In the genomic region with DNA sequence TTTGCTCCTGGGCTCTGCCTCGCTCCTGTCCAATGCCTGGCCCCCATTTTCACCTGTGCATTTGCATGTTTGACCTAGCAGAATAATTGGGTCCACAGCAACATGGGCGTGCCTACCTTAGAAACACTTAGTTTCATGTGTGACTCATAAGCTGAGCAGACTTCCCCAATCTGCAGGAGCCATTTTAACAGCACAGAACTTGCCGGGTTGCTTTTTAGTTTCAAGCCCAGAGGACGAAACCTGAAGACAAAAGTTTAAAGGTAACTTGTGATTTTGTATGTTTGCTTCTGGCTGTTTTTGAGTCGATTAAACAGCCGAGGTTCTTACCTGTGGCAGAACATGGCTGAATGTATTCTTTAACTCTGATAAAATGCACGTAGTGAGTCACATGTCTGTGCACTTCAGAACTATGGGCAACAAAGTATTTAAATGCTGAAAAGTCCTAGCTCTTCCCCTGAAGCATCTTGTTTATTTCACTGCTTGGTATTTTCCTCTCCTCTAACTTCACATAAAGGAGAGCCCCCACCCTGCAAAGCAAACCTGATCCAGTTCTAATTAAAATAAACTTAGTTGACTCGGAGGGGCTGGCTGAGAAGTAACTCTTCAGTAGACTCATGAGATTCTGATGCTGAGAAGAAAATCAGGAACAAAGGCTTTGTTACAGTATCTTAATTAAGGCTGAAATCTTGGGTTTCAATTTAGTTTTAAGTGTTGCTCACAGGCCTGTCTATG, we compare ENCODE assay signal across 9 mouse cellular contexts. TPM values are rescaled to one million over a fixed set of nuclear protein-coding genes. Genes with fewer than 3 reads are reported as not detected.
A peak's percentile ranks its signal among the peaks of the same experiment; 100 is the strongest.
DNase-seq lines count a peak whose midpoint lies in the region; ATAC-seq and TF ChIP-seq lines count a peak whose summit lies in the region.
"Had no signal": no experiment of that assay in that cellular context is flagged by ENCODE, and none has a peak within 500 bp of the region (broad histone marks: within the 10 kb centered on the region; RNA-seq: fewer than 3 reads in every experiment).

No protein-coding gene starts in this region.

- no peak overlapping the region for H3K9ac ChIP-seq in limb, embryonic 11.5 days (ENCODE audit: low read length)
- peak overlapping the region; percentile 38 for H3K9ac ChIP-seq in intestine, postnatal 0 days (ENCODE audit: low read depth, low read length)
- no peak overlapping the region for H3K9ac ChIP-seq in hindbrain, embryonic 14.5 days
- H3K9ac ChIP-seq: neural tube, embryonic 13.5 days had no signal

- WGBS in limb, embryonic 11.5 days: 77% methylated on average over 8 of the region's 8 CpGs
- 82% methylated on average over 8 of the region's 8 CpGs for WGBS in limb, embryonic 10.5 days
- 30% methylated on average over 8 of the region's 8 CpGs for WGBS in intestine, postnatal 0 days
- 82% methylated on average over 8 of the region's 8 CpGs for WGBS in hindbrain, embryonic 14.5 days

- no peaks in the 10 kb centered on the region for H3K27me3 ChIP-seq in limb, embryonic 11.5 days (ENCODE audit: control insufficient read depth, insufficient read depth, low read length)
- no peaks in the 10 kb centered on the region for H3K27me3 ChIP-seq in limb, embryonic 10.5 days (ENCODE audit: low read depth, poor library complexity, severe bottlenecking)
- no peaks in the 10 kb centered on the region for H3K27me3 ChIP-seq in intestine, postnatal 0 days (replicated peaks; ENCODE audit: control insufficient read depth, insufficient read depth, low read length)
- H3K27me3 ChIP-seq in hindbrain, embryonic 14.5 days (ENCODE audit: control insufficient read depth, insufficient read depth, low read length): no peaks in the 10 kb centered on the region
- H3K27me3 ChIP-seq: neural tube, embryonic 13.5 days had no signal

- intact Hi-C loops in gastrocnemius, postnatal 14 days (cut with DNase I; ENCODE audit: low total_unique reads): no loop called here

- no peak overlapping the region for H3K4me3 ChIP-seq in limb, embryonic 11.5 days (ENCODE audit: low read depth, low read length)
- no peak overlapping the region for H3K4me3 ChIP-seq in limb, embryonic 10.5 days
- H3K4me3 ChIP-seq in intestine, postnatal 0 days (ENCODE audit: low read depth, low read length): peak overlapping the region; percentile 31
- no peak overlapping the region for H3K4me3 ChIP-seq in hindbrain, embryonic 14.5 days (replicated peaks; ENCODE audit: low read length)
- H3K4me3 ChIP-seq: neural tube, embryonic 13.5 days had no signal

- H3K4me2 ChIP-seq in limb, embryonic 11.5 days (ENCODE audit: low read depth, severe bottlenecking): no peak overlapping the region
- H3K4me2 ChIP-seq in intestine, postnatal 0 days (replicated peaks; ENCODE audit: low read depth): peak overlapping the region; percentile 54
- no peak overlapping the region for H3K4me2 ChIP-seq in hindbrain, embryonic 14.5 days (replicated peaks)
- H3K4me2 ChIP-seq: neural tube, embryonic 13.5 days had no signal

- no peaks in the 10 kb centered on the region for H3K36me3 ChIP-seq in limb, embryonic 11.5 days (ENCODE audit: control insufficient read depth, insufficient read depth, low read length)
- H3K36me3 ChIP-seq in limb, embryonic 10.5 days: no peaks in the 10 kb centered on the region
- H3K36me3 ChIP-seq in intestine, postnatal 0 days (ENCODE audit: control insufficient read depth, insufficient read depth): no peaks in the 10 kb centered on the region
- no peaks in the 10 kb centered on the region for H3K36me3 ChIP-seq in hindbrain, embryonic 14.5 days (replicated peaks; ENCODE audit: control insufficient read depth, insufficient read depth)
- H3K36me3 ChIP-seq: neural tube, embryonic 13.5 days had no signal

- DNase-seq in limb, embryonic 11.5 days (ENCODE audit: low spot score): no peak
- no peak for DNase-seq in limb, embryonic 10.5 days (ENCODE audit: low spot score)
- DNase-seq in lung, postnatal 10 days: peak; percentile 58
- peak; percentile 12 for DNase-seq in telencephalon, adult 2 months (ENCODE audit: low read depth, low spot score)
- DNase-seq in hindbrain, embryonic 14.5 days (ENCODE audit: low spot score): no peak
- no peak for DNase-seq in gastrocnemius, postnatal 14 days
- DNase-seq in ovary, adult 18-20 months (ENCODE audit: low spot score): no peak

- H3K9me3 ChIP-seq in limb, embryonic 11.5 days (ENCODE audit: control insufficient read depth, low read length): no peaks in the 10 kb centered on the region
- no peaks in the 10 kb centered on the region for H3K9me3 ChIP-seq in limb, embryonic 10.5 days (replicated peaks)
- H3K9me3 ChIP-seq in intestine, postnatal 0 days (ENCODE audit: control insufficient read depth): no peaks in the 10 kb centered on the region
- H3K9me3 ChIP-seq in hindbrain, embryonic 14.5 days (ENCODE audit: control insufficient read depth, low read length): no peaks in the 10 kb centered on the region
- H3K9me3 ChIP-seq: neural tube, embryonic 13.5 days had no signal

- H3K27ac ChIP-seq in limb, embryonic 11.5 days (replicated peaks; ENCODE audit: low read depth, low read length): 0 out of 2 replicates have a peak overlapping the region, but pooled peaks have one; percentile 4
- H3K27ac ChIP-seq in limb, embryonic 10.5 days: no peak overlapping the region
- peak overlapping the region; percentile 83 for H3K27ac ChIP-seq in intestine, postnatal 0 days (ENCODE audit: low read depth, low read length)
- no peak overlapping the region for H3K27ac ChIP-seq in hindbrain, embryonic 14.5 days
- H3K27ac ChIP-seq: neural tube, embryonic 13.5 days had no signal

- TF ChIP-seq CTCF in intestine, postnatal 0 days (IDR thresholded peaks at IDR 0.05; ENCODE audit: low read depth): no peak

- no peaks in the 10 kb centered on the region; the same call in 1 of the 2 replicates for H3K4me1 ChIP-seq in limb, embryonic 11.5 days (ENCODE audit: control insufficient read depth, insufficient read depth, low read length)
- H3K4me1 ChIP-seq in limb, embryonic 10.5 days: peaks cover 6% of the 10 kb centered on the region
- H3K4me1 ChIP-seq in intestine, postnatal 0 days (replicated peaks; ENCODE audit: control insufficient read depth, insufficient read depth, low read length): 0 out of 2 replicates have a peak, but pooled peaks cover 7% of the 10 kb centered on the region
- no peaks in the 10 kb centered on the region for H3K4me1 ChIP-seq in hindbrain, embryonic 14.5 days (replicated peaks; ENCODE audit: control insufficient read depth, insufficient read depth, low read length)
- H3K4me1 ChIP-seq: neural tube, embryonic 13.5 days had no signal

- no peak for ATAC-seq in limb, embryonic 11.5 days (ENCODE audit: insufficient number of reproducible peaks, low FRiP score, low TSS enrichment, low read depth)
- peak; percentile 95 for ATAC-seq in intestine, postnatal 0 days
- no peak for ATAC-seq in hindbrain, embryonic 14.5 days (ENCODE audit: low FRiP score)

RNA-seq across cellular contexts. Expression of a gene that starts 34.4 kb away (rescaled TPM):
- 58.9 and 59.4 TPM in 2 replicates for polyA plus RNA-seq in limb, embryonic 11.5 days (2014; fragmentation: Nextera tagmentation; extraction: Ambion mirVana)
- 39.2 and 41.0 TPM in 2 replicates for polyA plus RNA-seq in limb, embryonic 10.5 days (2016; fragmentation: Nextera tagmentation; extraction: Ambion mirVana)
- polyA plus RNA-seq in intestine, postnatal 0 days (2015; fragmentation: Nextera tagmentation; extraction: Ambion mirVana): 29.8 and 31.0 TPM in 2 replicates
- polyA plus RNA-seq in hindbrain, embryonic 14.5 days (2014; fragmentation: Nextera tagmentation; extraction: Ambion mirVana): 40.5 and 40.9 TPM in 2 replicates
- total RNA-seq in gastrocnemius, postnatal 14 days (2021): 10 to 100 TPM; 20.0 to 21.2 TPM

RNA-seq across cellular contexts. Expression of a gene that starts 34.7 kb away (rescaled TPM):
- 7.5 and 7.8 TPM in 2 replicates for polyA plus RNA-seq in limb, embryonic 11.5 days (2014; fragmentation: Nextera tagmentation; extraction: Ambion mirVana)
- polyA plus RNA-seq in limb, embryonic 10.5 days (2016; fragmentation: Nextera tagmentation; extraction: Ambion mirVana): 3.6 and 5.8 TPM in 2 replicates
- polyA plus RNA-seq in intestine, postnatal 0 days (2015; fragmentation: Nextera tagmentation; extraction: Ambion mirVana): 19.2 and 20.0 TPM in 2 replicates
- 3.8 and 3.9 TPM in 2 replicates for polyA plus RNA-seq in hindbrain, embryonic 14.5 days (2014; fragmentation: Nextera tagmentation; extraction: Ambion mirVana)
- total RNA-seq in gastrocnemius, postnatal 14 days (2021): 1 to 10 TPM; 8.2 to 8.3 TPM

Comparison
In these comparisons a context has a peak if more than half of its experiments do, and no peak if none do; other contexts are left out.
1. H3K27ac ChIP-seq: peak in limb, embryonic 11.5 days (single experiment) and intestine, postnatal 0 days (single experiment); none in limb, embryonic 10.5 days (single experiment) and hindbrain, embryonic 14.5 days (single experiment).
2. DNase-seq: peak in lung, postnatal 10 days (single experiment) and telencephalon, adult 2 months (single experiment); none in limb, embryonic 11.5 days (single experiment), limb, embryonic 10.5 days (single experiment), hindbrain, embryonic 14.5 days (single experiment), gastrocnemius, postnatal 14 days (single experiment) and ovary, adult 18-20 months (single experiment).